Mouse (Mus musculus): Measurements from ENCODE around the gene Serpina3c. TPM values are rescaled to one million over a fixed set of nuclear protein-coding genes. Genes with fewer than 3 reads are reported as not detected.

Gene Serpina3c
- total RNA-seq (2014; fragmentation: Nextera tagmentation) (not detected in 2 replicates), total RNA-seq (2017) (not detected in 2 replicates)

DNA sequence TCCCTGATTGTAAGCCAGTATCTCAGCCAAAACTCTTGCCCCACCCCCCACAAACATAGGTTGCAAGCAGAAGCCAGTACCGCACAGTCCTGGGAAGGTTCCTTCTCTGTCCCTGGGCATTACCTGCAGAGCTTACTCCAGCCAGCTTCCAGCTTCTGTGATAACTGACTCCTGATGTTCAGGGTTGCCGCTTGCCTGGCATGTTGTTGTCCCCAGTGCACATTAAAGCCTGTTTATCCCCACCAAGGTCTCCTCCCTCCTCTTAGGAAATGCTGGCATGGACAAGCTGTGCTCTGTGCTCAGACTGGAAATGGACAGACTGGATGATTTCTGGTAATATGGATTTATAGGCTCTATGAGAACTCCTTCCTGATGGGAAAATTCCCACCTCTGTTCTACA lies at the start of gene Serpina3c:
Gene Serpina3c (minus strand): TSS at position 215 of the 400 bp plus-strand sequence.
- ATAC-seq (replicated peaks; ENCODE audit: low FRiP score, low TSS enrichment, poor library complexity, severe bottlenecking): no peak

GRCm38 (mm10) chr12:104190852-104191251 lies 37.2 kb upstream of the Serpina3c start:
- ATAC-seq (replicated peaks; ENCODE audit: low FRiP score, low TSS enrichment, poor library complexity, severe bottlenecking): no peak

GRCm38 (mm10) chr12:104189246-104189645 lies 35.6 kb upstream of the Serpina3c start:
- no peak for ATAC-seq (replicated peaks; ENCODE audit: low FRiP score, low TSS enrichment, poor library complexity, severe bottlenecking)

DNA sequence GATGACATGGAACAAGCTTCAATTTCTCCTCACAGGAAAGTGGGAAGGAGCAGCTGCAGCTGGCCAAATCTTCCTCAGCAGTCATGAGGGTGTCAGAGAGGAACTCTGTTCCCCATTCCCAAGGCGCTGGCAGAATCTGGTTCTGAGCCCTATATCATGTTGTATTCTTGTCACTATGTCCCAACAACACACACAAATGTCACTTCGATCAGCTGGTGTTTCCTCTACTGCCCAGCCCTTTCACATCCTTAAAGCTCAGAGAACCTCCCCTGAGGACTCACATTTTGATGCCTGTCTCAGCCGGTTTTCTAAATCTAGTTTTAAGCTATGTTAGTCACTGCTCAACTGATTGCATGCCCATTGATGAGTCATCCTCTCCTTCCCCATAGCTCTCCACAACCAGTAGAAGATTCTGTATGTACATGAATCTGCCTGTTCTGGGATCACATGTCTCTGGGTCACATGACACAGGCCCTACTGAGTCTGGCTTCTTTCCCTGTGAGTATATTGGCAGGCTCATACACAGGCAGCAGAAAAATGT lies 32.4 kb upstream of the Serpina3c start:
- ATAC-seq (replicated peaks; ENCODE audit: low FRiP score, low TSS enrichment, poor library complexity, severe bottlenecking): no peak

DNA sequence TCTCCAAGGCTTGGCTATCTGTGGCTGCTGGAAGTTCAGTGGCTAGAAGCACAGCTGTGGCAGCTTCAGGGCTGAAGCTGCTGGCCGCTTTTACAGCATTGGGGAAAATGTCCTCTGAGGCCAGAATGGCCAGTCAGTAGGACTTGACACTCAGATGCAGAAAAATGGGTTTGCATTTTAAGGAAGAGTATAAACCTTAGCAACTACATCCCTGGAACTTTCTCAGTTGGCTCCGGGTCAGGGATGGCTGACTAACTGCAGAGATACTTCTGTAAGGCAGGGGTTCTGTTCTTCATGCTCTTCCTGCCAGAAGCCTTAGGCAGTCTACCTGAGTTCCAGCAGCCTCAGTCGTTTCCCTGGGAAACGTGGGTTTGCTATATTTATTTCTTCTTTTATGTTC lies 31.4 kb upstream of the Serpina3c start:
- ATAC-seq (replicated peaks; ENCODE audit: low FRiP score, low TSS enrichment, poor library complexity, severe bottlenecking): no peak

DNA sequence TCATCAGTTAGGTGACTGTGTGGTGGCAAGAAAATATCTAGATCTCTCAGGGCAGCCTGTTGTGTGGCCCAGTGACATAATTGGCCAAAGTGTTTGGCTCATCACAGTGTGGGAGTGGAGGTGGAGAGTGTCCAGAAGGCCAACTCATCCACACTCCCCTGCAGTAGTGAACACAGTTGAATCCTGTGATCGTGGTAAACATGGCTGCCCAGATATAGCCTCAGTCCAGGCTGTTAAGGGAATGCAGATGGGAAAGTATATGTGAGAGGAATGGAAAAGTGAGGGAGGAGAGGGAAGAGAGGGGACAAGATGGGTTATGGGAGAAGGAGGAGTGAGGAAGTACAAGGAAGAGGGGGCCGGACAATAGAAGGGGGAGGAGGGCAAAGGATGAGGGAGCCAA lies 25.3 kb upstream of the Serpina3c start:
- ATAC-seq (replicated peaks; ENCODE audit: low FRiP score, low TSS enrichment, poor library complexity, severe bottlenecking): no peak

GRCm38 (mm10) chr12:104178577-104178976 lies 24.9 kb upstream of the Serpina3c start:
- no peak for ATAC-seq (replicated peaks; ENCODE audit: low FRiP score, low TSS enrichment, poor library complexity, severe bottlenecking)

- no peak for ATAC-seq (replicated peaks; ENCODE audit: low FRiP score, low TSS enrichment, poor library complexity, severe bottlenecking)
Measured at GRCm38 (mm10) chr12:104175636-104176035, 22.0 kb upstream of the Serpina3c start.

DNA sequence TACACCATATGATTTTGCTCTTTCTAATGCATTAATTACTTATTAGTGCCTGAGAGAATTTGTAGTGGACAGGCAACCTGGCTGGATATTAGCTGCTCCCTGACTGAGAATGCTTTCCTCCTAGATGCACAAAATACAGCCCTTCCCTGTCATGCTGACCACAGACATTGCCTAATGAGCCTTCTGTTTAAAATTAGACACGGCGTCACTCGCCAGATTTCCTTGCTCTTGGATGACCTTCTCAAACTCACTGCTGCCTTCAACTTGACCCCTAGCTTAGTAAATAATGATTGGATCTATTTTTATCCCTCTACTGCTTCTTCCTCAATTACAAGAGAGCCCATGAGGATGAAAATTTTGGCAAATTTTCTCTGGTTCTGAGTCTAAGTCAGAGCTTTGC lies 21.1 kb upstream of the Serpina3c start:
- ATAC-seq (replicated peaks; ENCODE audit: low FRiP score, low TSS enrichment, poor library complexity, severe bottlenecking): no peak

DNA sequence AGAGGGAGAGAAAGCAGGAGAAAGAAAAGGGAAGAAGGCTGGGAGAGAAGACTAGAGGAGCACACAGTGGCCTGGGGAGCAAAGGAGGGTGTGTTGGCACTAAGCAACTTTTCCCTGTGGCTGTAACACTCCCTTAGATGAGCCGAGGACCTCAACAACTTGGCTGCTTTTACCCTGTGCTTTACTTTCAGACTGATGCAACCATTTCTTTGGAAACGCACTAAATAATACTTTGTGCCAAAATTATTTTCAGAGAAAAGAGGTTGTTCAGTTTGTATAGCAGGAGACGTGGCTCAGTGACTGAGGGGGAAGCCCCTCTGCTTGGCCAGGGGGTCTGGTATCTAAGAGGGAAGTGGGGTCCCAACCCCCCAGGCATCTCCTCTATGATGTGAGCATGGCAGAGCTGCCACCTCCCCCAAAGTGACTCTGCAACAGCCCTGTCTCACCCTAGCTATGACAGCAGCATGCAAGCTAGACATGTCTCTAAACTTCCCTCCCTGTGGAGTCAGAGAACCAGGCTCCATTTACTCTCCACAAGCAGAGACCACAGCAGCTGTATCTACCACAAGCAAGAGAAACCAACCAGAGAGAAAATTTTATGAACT lies 527 bp downstream of the Serpina3c start:
- no peak for ATAC-seq (replicated peaks; ENCODE audit: low FRiP score, low TSS enrichment, poor library complexity, severe bottlenecking)

DNA sequence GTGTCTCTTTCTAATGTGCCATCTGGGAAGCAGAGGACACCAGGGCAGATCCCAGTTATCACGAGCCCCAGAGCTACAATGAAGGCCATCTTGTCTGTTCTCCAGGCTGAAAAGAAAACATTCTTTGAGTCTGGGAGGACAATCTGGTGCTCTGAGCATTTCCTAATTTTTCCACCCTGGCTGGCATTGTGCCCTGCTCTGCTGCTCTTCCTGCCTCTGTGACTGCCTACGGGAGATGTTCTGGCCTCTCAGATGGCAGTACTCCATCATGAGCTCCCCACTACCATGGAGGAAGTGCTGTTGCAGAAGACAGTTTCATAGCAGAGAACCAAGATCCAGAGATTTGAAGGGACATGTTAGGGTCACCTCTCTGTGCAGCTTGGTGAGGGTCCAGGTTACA lies 1.7 kb downstream of the Serpina3c start:
- ATAC-seq (replicated peaks; ENCODE audit: low FRiP score, low TSS enrichment, poor library complexity, severe bottlenecking): no peak

DNA sequence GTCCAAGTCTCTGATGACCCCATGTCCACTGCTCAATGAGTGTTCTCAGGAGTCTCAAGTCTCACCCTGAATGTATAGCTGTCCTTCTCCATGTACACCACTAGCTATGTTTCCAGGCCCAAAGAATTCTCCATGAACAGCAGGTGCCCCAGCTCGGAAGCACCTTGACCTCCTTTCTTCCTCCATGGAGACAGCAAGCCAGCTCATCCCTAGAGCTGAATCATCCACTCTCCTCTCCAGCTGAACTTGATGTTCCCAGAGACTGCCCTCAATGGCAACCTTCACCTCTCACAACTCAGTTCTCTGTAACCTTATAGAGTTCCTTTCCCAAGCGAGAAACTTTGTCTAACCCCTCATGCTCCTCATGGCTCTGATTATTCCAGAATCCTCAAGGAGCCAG lies 8.1 kb downstream of the Serpina3c start:
- no peak for ATAC-seq (replicated peaks; ENCODE audit: low FRiP score, low TSS enrichment, poor library complexity, severe bottlenecking)

DNA sequence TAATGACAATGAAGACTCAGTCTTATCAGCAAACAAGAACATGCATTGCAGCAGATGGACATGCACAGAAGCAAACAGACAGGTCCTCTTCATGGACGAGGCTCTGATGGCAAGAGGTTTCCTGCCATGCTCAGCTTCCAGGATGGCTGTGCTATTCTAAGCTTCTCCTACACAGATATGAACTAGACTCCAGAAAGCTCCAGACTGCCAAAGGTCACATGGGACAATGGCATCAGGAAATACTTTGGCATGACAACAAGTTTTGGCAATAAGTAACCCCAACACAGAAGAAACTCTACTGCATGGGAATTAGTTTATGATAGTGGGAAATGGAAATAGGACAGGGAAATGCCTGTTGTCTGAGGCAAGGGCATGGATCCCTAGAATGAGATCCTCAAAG lies 10.4 kb downstream of the Serpina3c start:
- no peak for ATAC-seq (replicated peaks; ENCODE audit: low FRiP score, low TSS enrichment, poor library complexity, severe bottlenecking)

DNA sequence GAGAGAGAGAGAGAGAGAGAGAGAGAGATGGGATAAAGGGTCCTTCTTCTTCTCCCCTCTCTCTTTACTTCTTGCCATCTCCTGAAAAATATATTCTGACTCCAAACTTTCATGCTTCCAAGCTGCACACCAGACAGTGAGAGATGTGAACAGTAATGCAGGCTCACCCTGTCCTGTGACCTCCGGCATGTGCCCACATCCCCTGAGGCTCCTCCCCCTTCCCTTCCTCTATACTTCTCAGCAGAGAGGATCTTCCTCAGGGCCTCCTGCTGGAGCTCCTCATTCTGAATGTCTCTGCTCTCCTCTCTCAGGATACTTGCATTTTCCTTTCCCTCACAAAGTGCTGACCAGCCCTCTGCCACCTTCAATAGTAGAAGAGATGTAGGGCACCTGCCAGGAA lies 11.2 kb downstream of the Serpina3c start:
- ATAC-seq (replicated peaks; ENCODE audit: low FRiP score, low TSS enrichment, poor library complexity, severe bottlenecking): no peak

- ATAC-seq (replicated peaks; ENCODE audit: low FRiP score, low TSS enrichment, poor library complexity, severe bottlenecking): no peak
Measured at GRCm38 (mm10) chr12:104141506-104141905, 12.2 kb downstream of the Serpina3c start.

- ATAC-seq (replicated peaks; ENCODE audit: low FRiP score, low TSS enrichment, poor library complexity, severe bottlenecking): no peak
Measured at GRCm38 (mm10) chr12:104140543-104141103, 13.0 kb downstream of the Serpina3c start.

DNA sequence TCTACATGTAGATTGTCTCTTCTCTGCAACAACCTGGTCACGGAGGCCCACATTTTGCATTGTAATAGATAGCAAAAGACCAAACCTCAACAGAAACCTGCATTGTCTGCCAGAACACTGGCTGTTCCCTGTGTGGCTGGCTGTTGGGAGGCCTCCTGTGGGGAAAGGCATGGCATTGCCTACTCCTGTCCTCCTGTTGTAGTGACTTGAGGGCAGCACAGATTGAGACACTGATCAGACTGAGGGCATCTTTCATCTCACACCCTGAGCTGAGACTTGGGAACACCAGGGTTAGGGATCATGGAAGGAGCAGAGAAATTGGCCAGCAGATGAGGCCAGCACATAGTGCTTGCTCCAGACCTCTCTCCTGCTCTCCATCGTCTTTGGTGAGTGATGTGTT lies 15.5 kb downstream of the Serpina3c start:
- ATAC-seq (replicated peaks; ENCODE audit: low FRiP score, low TSS enrichment, poor library complexity, severe bottlenecking): no peak

GRCm38 (mm10) chr12:104131041-104131440 lies 22.6 kb downstream of the Serpina3c start:
- ATAC-seq (replicated peaks; ENCODE audit: low FRiP score, low TSS enrichment, poor library complexity, severe bottlenecking): no peak

DNA sequence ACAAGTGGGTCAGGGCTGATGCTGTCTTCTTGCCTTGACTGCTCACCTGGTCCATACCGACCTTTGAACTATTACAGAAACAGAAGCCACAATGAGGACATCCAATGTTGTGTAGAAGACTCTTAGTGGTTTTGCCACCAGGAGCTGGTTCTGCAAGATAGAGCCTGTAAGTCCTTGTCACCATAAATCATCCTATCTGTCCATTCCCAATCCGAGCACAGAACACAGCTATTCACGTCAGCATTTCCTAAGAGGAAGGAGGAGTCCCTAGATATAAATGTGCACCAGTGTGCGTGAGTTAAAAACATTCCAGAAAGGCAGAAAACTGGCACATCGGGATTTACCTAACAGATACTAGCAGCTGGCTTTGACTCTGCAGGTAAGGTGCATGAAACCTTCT lies 26.0 kb downstream of the Serpina3c start, which contains the start of gene Serpina3b:
Gene Serpina3b (plus strand): TSS at position 301 of the 400 bp plus-strand sequence.
- no peak for ATAC-seq (replicated peaks; ENCODE audit: low FRiP score, low TSS enrichment, poor library complexity, severe bottlenecking)

DNA sequence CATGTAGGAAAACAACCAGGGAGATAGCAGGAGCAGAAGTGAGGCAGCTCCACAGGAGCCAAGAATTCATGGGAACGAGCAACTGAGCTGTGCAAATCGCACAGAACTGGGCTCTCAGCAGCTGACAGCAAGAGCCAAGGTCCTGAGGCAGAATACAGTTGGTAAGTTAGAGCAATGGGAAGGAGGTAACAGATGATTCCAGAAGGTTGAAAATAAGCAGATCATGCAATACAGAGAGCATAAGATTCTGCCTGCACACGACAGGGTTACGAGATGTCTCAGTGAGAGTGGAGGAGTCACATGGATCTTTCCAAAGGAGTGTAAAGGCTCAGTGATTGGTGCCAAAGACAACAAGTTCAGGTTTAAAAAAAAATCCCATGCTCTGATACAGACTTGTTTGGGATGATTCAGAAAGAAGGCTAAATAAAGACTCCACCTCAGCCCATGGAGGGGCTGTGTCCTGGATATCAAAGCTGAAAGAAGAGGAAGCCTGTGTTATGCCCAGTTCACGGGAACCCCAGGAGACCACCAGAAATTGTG lies 28.6 kb downstream of the Serpina3c start:
- no peak for ATAC-seq (replicated peaks; ENCODE audit: low FRiP score, low TSS enrichment, poor library complexity, severe bottlenecking)

- ATAC-seq (replicated peaks; ENCODE audit: low FRiP score, low TSS enrichment, poor library complexity, severe bottlenecking): no peak
Measured at GRCm38 (mm10) chr12:104123996-104124395, 29.7 kb downstream of the Serpina3c start.
